Mouse (Mus musculus): Measurements from ENCODE around the gene Arsa. TPM values are rescaled to one million over a fixed set of nuclear protein-coding genes. Genes with fewer than 3 reads are reported as not detected.

Arsa gene
- polyA plus RNA-seq (2015; fragmentation: Nextera tagmentation; extraction: Ambion mirVana): 22.1 and 27.0 TPM in 2 replicates

DNA sequence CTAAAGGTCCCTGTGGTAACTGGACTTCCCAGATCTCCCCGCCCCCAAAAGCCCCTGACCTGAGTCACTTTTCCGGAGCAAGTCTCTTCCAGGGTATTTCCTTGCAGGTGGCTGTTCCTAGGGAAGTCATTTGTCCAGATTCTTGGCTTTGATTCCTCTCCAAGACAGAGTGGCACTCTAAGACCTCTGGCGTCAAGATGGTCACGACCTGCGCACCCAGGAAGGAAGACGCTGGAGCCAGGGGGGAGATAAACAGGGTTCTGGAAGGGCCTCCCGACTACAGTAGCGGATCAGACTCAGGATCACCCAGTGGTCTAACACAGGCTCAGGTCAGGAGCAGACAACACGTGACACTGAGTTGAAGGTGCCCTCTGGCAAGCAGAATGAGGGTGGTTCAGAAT is at the start of gene Arsa:
Gene Arsa, minus strand, starts transcription at position 335 of the 401 bp plus-strand sequence.
- Histone ChIP-seq H3K9ac (ENCODE audit: low read length) (peak within 1 kb of the TSS; percentile 76), H3K27ac (ENCODE audit: low read length) (peak within 1 kb of the TSS; percentile 84), H3K4me1 (replicated peaks; ENCODE audit: control insufficient read depth, insufficient read depth, low read length) (peaks cover 8% of the 10 kb centered on the region), H3K4me3 (ENCODE audit: low read length) (peak within 1 kb of the TSS; percentile 71), H3K27me3 (ENCODE audit: control insufficient read depth, insufficient read depth, low read depth, low read length) (no peaks in the 10 kb centered on the region), H3K9me3 (ENCODE audit: control insufficient read depth, low read length) (no peaks in the 10 kb centered on the region), H3K4me2 (ENCODE audit: low read depth, low read length) (peak within 1 kb of the TSS; percentile 88), H3K36me3 (ENCODE audit: control insufficient read depth, insufficient read depth, low read length) (no peaks in the 10 kb centered on the region)
- ATAC-seq (ENCODE audit: low read depth): no peak
- 25% methylated on average over 9 of the region's 9 CpGs for WGBS

DNA sequence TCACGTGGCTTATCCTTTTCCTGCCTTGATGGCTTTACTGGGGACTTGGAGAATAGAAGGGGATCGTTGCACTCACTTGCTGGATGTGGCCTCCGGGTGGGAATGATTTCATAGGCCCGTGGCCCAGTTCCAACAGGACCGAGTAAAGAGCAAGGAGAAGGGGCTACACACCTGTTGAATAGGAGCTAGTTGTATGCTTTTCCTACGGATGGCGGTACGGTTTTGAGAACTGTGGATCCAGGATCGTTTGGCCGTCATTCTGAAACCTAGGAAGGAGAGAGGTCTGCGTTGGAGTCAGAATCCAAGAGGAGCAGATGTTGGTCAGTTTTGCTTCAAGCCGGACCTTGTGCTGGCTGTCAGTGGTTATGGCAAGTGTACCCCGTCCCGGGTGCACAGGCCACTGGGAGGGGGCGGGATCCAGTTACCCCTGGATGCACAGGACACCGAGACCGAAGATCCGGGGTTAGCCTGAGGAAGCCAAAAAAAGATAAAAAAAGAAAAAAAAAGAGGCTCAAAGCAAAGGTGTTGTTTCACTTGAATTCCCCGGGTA is 49.6 kb upstream of the Arsa start:
- ATAC-seq (ENCODE audit: low read depth): no peak
- Histone ChIP-seq H3K4me3 (ENCODE audit: low read length) (no peak overlapping the region), H3K9ac (ENCODE audit: low read length) (no peak overlapping the region), H3K4me1 (replicated peaks; ENCODE audit: control insufficient read depth, insufficient read depth, low read length) (0 out of 2 replicates have a peak, but pooled peaks cover 4% of the 10 kb centered on the region), H3K27ac (ENCODE audit: low read length) (no peak overlapping the region), H3K4me2 (ENCODE audit: low read depth, low read length) (no peak overlapping the region), H3K36me3 (ENCODE audit: control insufficient read depth, insufficient read depth, low read length) (no peaks in the 10 kb centered on the region; the same call in 1 of the 2 replicates), H3K9me3 (ENCODE audit: control insufficient read depth, low read length) (no peaks in the 10 kb centered on the region), H3K27me3 (ENCODE audit: control insufficient read depth, insufficient read depth, low read depth, low read length) (peaks cover 16% of the 10 kb centered on the region)
- 88% methylated on average over 19 of the region's 19 CpGs for WGBS

DNA sequence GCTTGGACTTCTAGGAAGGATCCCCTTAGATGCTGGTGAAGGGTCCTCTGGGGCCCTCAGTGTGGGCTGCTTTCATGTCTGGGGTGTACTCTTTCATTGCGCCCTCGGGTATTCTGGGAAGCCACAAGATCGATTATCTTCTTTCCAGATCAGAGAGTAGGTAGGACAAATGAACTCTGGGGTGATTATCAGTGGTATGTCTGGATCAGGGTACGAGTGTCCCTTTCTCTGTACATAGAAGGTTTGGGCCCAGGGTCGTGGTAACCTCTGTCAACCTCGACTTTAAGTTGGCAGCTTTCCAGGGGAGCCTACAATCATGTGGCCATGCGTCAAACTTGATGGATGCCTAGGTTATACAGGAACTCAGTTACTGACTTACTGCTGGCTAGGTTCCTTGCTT is 48.7 kb upstream of the Arsa start:
- Histone ChIP-seq H3K9me3 (ENCODE audit: control insufficient read depth, low read length) (no peaks in the 10 kb centered on the region), H3K27me3 (ENCODE audit: control insufficient read depth, insufficient read depth, low read depth, low read length) (peaks cover 16% of the 10 kb centered on the region), H3K27ac (ENCODE audit: low read length) (no peak overlapping the region), H3K4me2 (ENCODE audit: low read depth, low read length) (no peak overlapping the region), H3K36me3 (ENCODE audit: control insufficient read depth, insufficient read depth, low read length) (no peaks in the 10 kb centered on the region; the same call in none of the 2 replicates), H3K9ac (ENCODE audit: low read length) (no peak overlapping the region), H3K4me1 (replicated peaks; ENCODE audit: control insufficient read depth, insufficient read depth, low read length) (0 out of 2 replicates have a peak, but pooled peaks cover 4% of the 10 kb centered on the region), H3K4me3 (ENCODE audit: low read length) (no peak overlapping the region)
- WGBS: 66% methylated on average over 7 of the region's 7 CpGs
- no peak for ATAC-seq (ENCODE audit: low read depth)

DNA sequence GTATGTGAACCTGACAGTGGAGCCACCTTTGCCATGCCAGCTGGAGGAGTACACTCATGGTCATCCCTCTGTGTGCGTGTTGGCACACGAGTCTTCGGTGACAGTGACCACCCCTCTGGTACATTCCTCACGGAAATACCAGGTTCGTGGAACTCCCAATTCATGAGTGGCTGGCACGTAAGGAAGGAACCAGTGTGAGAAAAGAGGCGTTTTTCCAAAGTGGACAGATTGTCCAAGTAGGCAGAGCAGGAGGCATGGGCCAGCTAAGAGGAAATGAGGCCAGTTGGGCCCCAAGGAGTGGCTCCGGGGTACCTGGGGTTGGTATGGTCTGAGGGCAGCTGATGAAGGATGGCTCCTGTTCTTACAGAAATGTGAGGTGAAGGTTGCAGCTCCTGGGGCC is 48.2 kb upstream of the Arsa start:
- H3K4me2 ChIP-seq (ENCODE audit: low read depth, low read length): no peak overlapping the region
- 91% methylated on average over 8 of the region's 8 CpGs for WGBS
- H3K9me3 ChIP-seq (ENCODE audit: control insufficient read depth, low read length): no peaks in the 10 kb centered on the region
- H3K27ac ChIP-seq (ENCODE audit: low read length): no peak overlapping the region
- H3K27me3 ChIP-seq (ENCODE audit: control insufficient read depth, insufficient read depth, low read depth, low read length): peaks cover 16% of the 10 kb centered on the region
- no peak for ATAC-seq (ENCODE audit: low read depth)
- 0 out of 2 replicates have a peak, but pooled peaks cover 4% of the 10 kb centered on the region for H3K4me1 ChIP-seq (replicated peaks; ENCODE audit: control insufficient read depth, insufficient read depth, low read length)
- no peak overlapping the region for H3K4me3 ChIP-seq (ENCODE audit: low read length)
- no peaks in the 10 kb centered on the region; the same call in none of the 2 replicates for H3K36me3 ChIP-seq (ENCODE audit: control insufficient read depth, insufficient read depth, low read length)
- no peak overlapping the region for H3K9ac ChIP-seq (ENCODE audit: low read length)

DNA sequence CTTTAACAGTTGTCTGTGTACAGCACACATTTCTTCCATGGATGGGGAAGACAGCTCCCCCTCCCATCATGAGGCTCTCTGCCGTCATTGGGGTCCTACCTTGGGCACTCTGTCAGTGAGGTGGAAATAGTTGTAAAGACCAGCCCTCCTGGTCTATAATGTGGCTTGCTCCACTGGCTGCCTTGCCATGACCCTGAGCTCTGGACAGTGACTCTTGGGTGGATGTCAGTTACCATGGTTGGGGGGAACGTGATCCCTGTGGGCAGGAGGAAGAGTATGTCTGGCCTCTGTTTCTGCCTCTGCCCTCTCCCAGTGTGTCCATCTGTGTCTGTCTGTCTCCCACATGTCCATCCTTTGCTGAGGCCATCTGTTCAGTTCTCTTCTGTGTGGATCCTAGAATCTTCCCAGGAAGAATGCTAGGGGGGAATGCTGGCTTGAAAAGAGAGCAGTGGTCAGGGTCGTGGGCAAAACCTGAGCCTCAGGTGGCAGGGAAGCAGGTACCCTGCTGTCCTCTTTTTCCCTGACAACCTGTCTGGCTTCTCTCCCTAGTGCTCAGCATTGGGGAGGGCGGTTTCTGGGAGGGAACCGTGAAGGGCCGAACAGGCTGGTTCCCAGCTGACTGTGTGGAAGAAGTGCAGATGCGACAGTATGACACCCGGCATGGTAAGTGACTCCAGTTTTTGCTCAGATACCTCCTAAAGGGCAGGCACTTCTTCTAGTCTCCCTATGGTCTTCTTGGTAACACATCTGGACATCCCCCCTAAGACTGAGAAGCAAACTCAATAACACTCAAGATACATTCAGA is 47.6 kb upstream of the Arsa start:
- H3K27ac ChIP-seq (ENCODE audit: low read length): no peak overlapping the region
- 0 out of 2 replicates have a peak, but pooled peaks cover 4% of the 10 kb centered on the region for H3K4me1 ChIP-seq (replicated peaks; ENCODE audit: control insufficient read depth, insufficient read depth, low read length)
- H3K9ac ChIP-seq (ENCODE audit: low read length): peak overlapping the region; percentile 66
- H3K27me3 ChIP-seq (ENCODE audit: control insufficient read depth, insufficient read depth, low read depth, low read length): peaks cover 16% of the 10 kb centered on the region
- 71% methylated on average over 8 of the region's 8 CpGs for WGBS
- ATAC-seq (ENCODE audit: low read depth): no peak
- H3K36me3 ChIP-seq (ENCODE audit: control insufficient read depth, insufficient read depth, low read length): no peaks in the 10 kb centered on the region; the same call in none of the 2 replicates
- no peaks in the 10 kb centered on the region for H3K9me3 ChIP-seq (ENCODE audit: control insufficient read depth, low read length)
- peak overlapping the region; percentile 87 for H3K4me2 ChIP-seq (ENCODE audit: low read depth, low read length)
- H3K4me3 ChIP-seq (ENCODE audit: low read length): peak overlapping the region; percentile 62

DNA sequence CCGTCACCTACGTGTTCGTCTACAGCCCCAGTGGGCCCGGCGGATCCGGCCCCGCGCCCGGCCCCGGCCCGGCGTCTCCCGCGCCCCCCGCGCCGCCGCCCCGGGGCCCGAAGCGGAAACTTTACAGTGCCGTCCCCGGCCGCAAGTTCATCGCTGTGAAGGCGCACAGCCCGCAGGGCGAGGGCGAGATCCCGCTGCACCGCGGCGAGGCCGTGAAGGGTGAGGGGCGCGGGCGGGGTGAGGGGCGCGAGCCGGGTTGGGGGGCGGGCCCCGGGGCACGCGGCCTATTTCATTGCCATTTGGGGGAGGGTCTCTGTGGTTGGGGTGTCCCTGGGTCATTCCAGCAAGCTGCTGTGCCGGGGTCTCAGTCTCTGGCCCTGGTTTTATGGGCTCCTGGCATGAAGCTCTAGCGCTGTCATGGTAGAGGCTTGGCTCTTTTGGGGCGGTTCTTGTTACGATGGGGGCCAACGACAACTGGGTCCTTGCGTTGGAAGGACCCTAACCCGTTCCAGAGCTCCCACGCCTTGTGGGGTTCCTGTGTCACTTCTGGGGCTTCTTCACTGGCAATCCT is 46.9 kb upstream of the Arsa start:
- H3K4me1 ChIP-seq (replicated peaks; ENCODE audit: control insufficient read depth, insufficient read depth, low read length): 0 out of 2 replicates have a peak, but pooled peaks cover 4% of the 10 kb centered on the region
- H3K9me3 ChIP-seq (ENCODE audit: control insufficient read depth, low read length): no peaks in the 10 kb centered on the region
- no peaks in the 10 kb centered on the region; the same call in none of the 2 replicates for H3K36me3 ChIP-seq (ENCODE audit: control insufficient read depth, insufficient read depth, low read length)
- H3K4me3 ChIP-seq (ENCODE audit: low read length): peak overlapping the region; percentile 62
- WGBS: 13% methylated on average over 34 of the region's 52 CpGs
- peak; percentile 43 for ATAC-seq (ENCODE audit: low read depth)
- peak overlapping the region; percentile 66 for H3K9ac ChIP-seq (ENCODE audit: low read length)
- H3K4me2 ChIP-seq (ENCODE audit: low read depth, low read length): peak overlapping the region; percentile 87
- no peak overlapping the region for H3K27ac ChIP-seq (ENCODE audit: low read length)
- peaks cover 16% of the 10 kb centered on the region for H3K27me3 ChIP-seq (ENCODE audit: control insufficient read depth, insufficient read depth, low read depth, low read length)

DNA sequence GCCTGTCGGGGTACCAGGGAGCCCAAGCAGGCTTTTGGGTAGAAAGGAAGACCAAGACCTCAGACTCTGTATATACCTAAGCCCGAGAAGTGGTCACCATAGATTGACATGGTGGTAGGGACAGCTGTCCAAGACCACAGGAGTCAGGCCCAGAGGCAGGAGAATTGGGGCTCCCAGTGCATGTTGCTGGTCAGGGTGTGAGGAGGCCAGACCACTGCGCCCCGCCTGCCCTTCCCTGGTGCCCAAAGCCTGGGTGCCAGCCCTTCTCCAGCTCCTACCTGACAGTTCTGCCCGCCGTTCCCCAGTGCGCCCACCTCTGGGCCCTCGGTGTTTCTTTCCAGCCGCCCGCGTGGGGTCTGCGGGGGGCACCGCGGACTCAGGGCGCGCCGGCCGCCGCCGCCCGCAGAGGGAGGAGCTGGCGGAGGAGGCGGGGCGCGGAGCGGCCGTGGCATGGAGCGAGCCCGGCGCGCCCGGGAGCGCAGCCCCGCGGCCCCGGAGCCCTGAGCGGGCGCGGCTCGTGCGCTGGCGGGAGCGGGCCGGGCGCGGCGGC is 46.1 kb upstream of the Arsa start:
- Histone ChIP-seq H3K4me1 (replicated peaks; ENCODE audit: control insufficient read depth, insufficient read depth, low read length) (0 out of 2 replicates have a peak, but pooled peaks cover 4% of the 10 kb centered on the region), H3K9ac (ENCODE audit: low read length) (peak overlapping the region; percentile 66), H3K27me3 (ENCODE audit: control insufficient read depth, insufficient read depth, low read depth, low read length) (peaks cover 16% of the 10 kb centered on the region), H3K9me3 (ENCODE audit: control insufficient read depth, low read length) (no peaks in the 10 kb centered on the region), H3K27ac (ENCODE audit: low read length) (no peak overlapping the region), H3K4me2 (ENCODE audit: low read depth, low read length) (peak overlapping the region; percentile 87), H3K4me3 (ENCODE audit: low read length) (peak overlapping the region; percentile 62), H3K36me3 (ENCODE audit: control insufficient read depth, insufficient read depth, low read length) (no peaks in the 10 kb centered on the region; the same call in none of the 2 replicates)
- peak; percentile 80 for ATAC-seq (ENCODE audit: low read depth)
- WGBS: 14% methylated on average over 11 of the region's 47 CpGs

DNA sequence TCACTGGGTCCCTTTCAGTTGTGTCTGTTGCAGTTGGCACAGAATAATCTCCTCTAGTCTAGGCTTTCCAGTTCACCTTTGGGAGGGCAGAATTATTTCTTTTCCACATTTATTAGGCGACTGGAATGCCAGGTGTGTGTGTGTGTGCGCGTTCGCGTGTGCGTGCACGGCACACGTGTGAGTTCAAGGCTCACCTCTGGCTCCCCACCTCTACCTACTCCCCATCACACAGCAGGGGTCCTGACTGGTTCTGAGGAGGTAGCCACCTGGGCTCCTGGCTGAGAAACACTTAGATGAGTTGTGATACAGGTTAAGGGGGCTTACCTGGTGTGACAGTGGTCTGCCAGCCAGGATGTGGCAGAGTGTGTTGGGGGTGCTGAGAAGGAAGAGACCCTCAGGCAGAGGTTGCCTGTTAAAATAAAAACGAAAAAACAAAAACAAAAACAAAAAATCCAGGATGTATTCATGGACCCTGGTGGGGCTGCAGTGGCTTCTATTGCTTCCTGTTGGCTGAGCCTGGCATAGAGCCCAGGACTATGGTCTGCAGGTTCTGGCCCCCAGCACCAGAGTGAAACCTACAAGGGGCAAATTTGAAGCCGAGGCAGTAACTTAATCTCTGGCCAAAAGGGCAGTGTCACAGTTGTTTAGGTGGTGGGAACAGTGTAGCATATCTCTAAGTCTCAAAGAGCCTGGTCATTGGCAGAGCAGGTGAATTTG is 45.5 kb upstream of the Arsa start:
- Histone ChIP-seq H3K4me3 (ENCODE audit: low read length) (peak overlapping the region; percentile 62; the same call in 1 of the 2 replicates), H3K9ac (ENCODE audit: low read length) (no peak overlapping the region)

More for the DNA sequence above, 45.5 kb upstream of the Arsa start:
- no peak overlapping the region for H3K27ac ChIP-seq (ENCODE audit: low read length)
- H3K4me2 ChIP-seq (ENCODE audit: low read depth, low read length): peak overlapping the region; percentile 87; the same call in 1 of the 2 replicates
- H3K36me3 ChIP-seq (ENCODE audit: control insufficient read depth, insufficient read depth, low read length): no peaks in the 10 kb centered on the region; the same call in none of the 2 replicates
- 0 out of 2 replicates have a peak, but pooled peaks cover 4% of the 10 kb centered on the region for H3K4me1 ChIP-seq (replicated peaks; ENCODE audit: control insufficient read depth, insufficient read depth, low read length)
- H3K9me3 ChIP-seq (ENCODE audit: control insufficient read depth, low read length): no peaks in the 10 kb centered on the region
- H3K27me3 ChIP-seq (ENCODE audit: control insufficient read depth, insufficient read depth, low read depth, low read length): peaks cover 16% of the 10 kb centered on the region
- no peak for ATAC-seq (ENCODE audit: low read depth)
- 84% methylated on average over 10 of the region's 10 CpGs for WGBS
